Mouse (Mus musculus) midbrain, embryonic 14.5 days (tissue): Measurements from ENCODE around the gene Stard3. TPM values are rescaled to one million over a fixed set of nuclear protein-coding genes. Genes with fewer than 3 reads are reported as not detected.
"Not testable (repeated sequence)": the region's sequence is repeated elsewhere in the genome, so short reads cannot be mapped to it uniquely, and the experiment has no call there.

Experiments used
- ATAC-seq: fragments of 200-750 bp; cut with Nextera tagmentation; 2 replicates; pipeline ENCODE4 v1.8.0; 2017; ENCODE audit warnings: moderate number of reproducible peaks, moderate library complexity; ENCODE audit not compliant: low FRiP score, low TSS enrichment
- DNase-seq: peaks from one replicate; pipeline ENCODE4 v3.0.0-alpha.2; 2015
- H3K27ac ChIP-seq: fragments of 300-500 bp; sonication (generic); replicated peaks from 2 replicates; pipeline ENCODE4 v1.5.1; 2014; ENCODE audit warnings: mild to moderate bottlenecking, low read depth, low read length, moderate library complexity
- H3K27me3 ChIP-seq: fragments of 300-500 bp; sonication (generic); 2 replicates; pipeline ENCODE4 v1.6.1; 2014; ENCODE audit warnings: low read length, control low read depth, mixed read lengths; ENCODE audit not compliant: control insufficient read depth, insufficient read depth
- H3K36me3 ChIP-seq: fragments of 300-500 bp; sonication (generic); 2 replicates; pipeline ENCODE4 v1.6.1; 2014; ENCODE audit warnings: low read length, control low read depth; ENCODE audit not compliant: control insufficient read depth, insufficient read depth
- H3K4me1 ChIP-seq: fragments of 300-500 bp; sonication (generic); 2 replicates; pipeline ENCODE4 v1.6.1; 2014; ENCODE audit warnings: mild to moderate bottlenecking, antibody characterized with exemption, low read length, control low read depth; ENCODE audit not compliant: control insufficient read depth, insufficient read depth
- H3K4me2 ChIP-seq: fragments of 300-500 bp; sonication (generic); 2 replicates; pipeline ENCODE4 v1.6.1; 2014; ENCODE audit warnings: mild to moderate bottlenecking, low read length, moderate library complexity
- H3K4me3 ChIP-seq: fragments of 300-500 bp; sonication (generic); replicated peaks from 2 replicates; pipeline ENCODE4 v1.5.1; 2014; ENCODE audit warnings: low read depth, low read length
- H3K9ac ChIP-seq: fragments of 300-500 bp; sonication (generic); replicated peaks from 2 replicates; pipeline ENCODE4 v1.6.1; 2014; ENCODE audit warnings: mild to moderate bottlenecking, low read length, moderate library complexity
- H3K9me3 ChIP-seq: fragments of 300-500 bp; sonication (generic); 2 replicates; pipeline ENCODE4 v1.6.1; 2016; ENCODE audit warnings: low read length, control low read depth, mixed read lengths; ENCODE audit not compliant: control insufficient read depth
- WGBS: fragments of 180-500 bp; shearing (Covaris S2); extraction: QIAGEN DNeasy Blood & Tissue Kit; methylation state at CpG from one replicate; pipeline ENCODE4 v1.1.7; 2014; 5-methylcytosine and 5-hydroxymethylcytosine counted together
- polyA plus RNA-seq: library from polyadenylated mRNA; unstranded; fragments of >200 nt; fragmentation: Nextera tagmentation; extraction: Ambion mirVana; gene quantifications from 2 replicates; pipeline ENCODE4 v1.2.1, GENCODE M21; 2014

Stard3 gene
- polyA plus RNA-seq, 1 experiment from 2014 or later = 36.0 TPM

- DNase-seq, H3K9me3 ChIP-seq, H3K9ac ChIP-seq, H3K4me3 ChIP-seq, H3K27ac ChIP-seq, H3K4me2 ChIP-seq, ATAC-seq, H3K4me1 ChIP-seq: not testable (repeated sequence)
- WGBS = 49% methylated on average over 2 of the region's 2 CpGs
- Histone ChIP-seq H3K36me3 (peaks cover 35% of the 10 kb centered on the region), H3K27me3 (peaks cover 10% of the 10 kb centered on the region; the same call in 1 of the 2 replicates)
Measured at GRCm38 (mm10) chr11:98382405-98382804, 24.2 kb downstream of the Stard3 start.

- WGBS = 68% methylated on average over 14 of the region's 14 CpGs
- Histone ChIP-seq H3K27me3 (peaks cover 20% of the 10 kb centered on the region; the same call in 1 of the 2 replicates), H3K9me3 (no peaks in the 10 kb centered on the region), H3K4me1 (no peaks in the 10 kb centered on the region), H3K36me3 (peaks cover 25% of the 10 kb centered on the region), H3K4me2 (no peak within 1 kb of the TSS), H3K4me3 (no peak within 1 kb of the TSS), H3K9ac (no peak within 1 kb of the TSS), H3K27ac (no peak within 1 kb of the TSS)
- DNase-seq (no peak), ATAC-seq (no peak)
Measured at GRCm38 (mm10) chr11:98383261-98384030, 25.3 kb downstream of the Stard3 start, which contains the start of gene Tcap. Gene Tcap (plus strand): TSS chr11:98383811.

- WGBS = 70% methylated on average over 20 of the region's 20 CpGs
- Histone ChIP-seq H3K36me3 (peaks cover 17% of the 10 kb centered on the region), H3K4me1 (no peaks in the 10 kb centered on the region), H3K4me3 (no peak overlapping the region), H3K9me3 (no peaks in the 10 kb centered on the region), H3K27me3 (peaks cover 20% of the 10 kb centered on the region; the same call in 1 of the 2 replicates), H3K9ac (no peak overlapping the region), H3K27ac (no peak overlapping the region), H3K4me2 (no peak overlapping the region)
- DNase-seq (no peak), ATAC-seq (no peak)
Measured at GRCm38 (mm10) chr11:98384216-98384615, 26.0 kb downstream of the Stard3 start.

- ATAC-seq (no peak), DNase-seq (no peak)
- no peak overlapping the region for H3K4me3 ChIP-seq
- H3K4me2 ChIP-seq = no peak overlapping the region
- H3K9me3 ChIP-seq = no peaks in the 10 kb centered on the region
- H3K27ac ChIP-seq = no peak overlapping the region
- H3K36me3 ChIP-seq = peaks cover 10% of the 10 kb centered on the region
- peaks cover 20% of the 10 kb centered on the region; the same call in 1 of the 2 replicates for H3K27me3 ChIP-seq
- 61% methylated on average over 8 of the region's 8 CpGs for WGBS
- no peak overlapping the region for H3K9ac ChIP-seq
- H3K4me1 ChIP-seq = no peaks in the 10 kb centered on the region
Measured at GRCm38 (mm10) chr11:98384721-98385637, 26.8 kb downstream of the Stard3 start.

- H3K9me3 ChIP-seq = no peaks in the 10 kb centered on the region
- peaks cover under 1% of the 10 kb centered on the region; the same call in 1 of the 2 replicates for H3K36me3 ChIP-seq
- H3K27me3 ChIP-seq = peaks cover 20% of the 10 kb centered on the region; the same call in 1 of the 2 replicates
- H3K4me2 ChIP-seq = peak within 1 kb of the TSS; percentile 21; the same call in 1 of the 2 replicates
- no peak within 1 kb of the TSS for H3K9ac ChIP-seq
- DNase-seq (no peak), ATAC-seq (no peak)
- H3K4me3 ChIP-seq = no peak within 1 kb of the TSS
- whole genome bisulfite sequencing = 55% methylated on average over 25 of the region's 25 CpGs
- no peaks in the 10 kb centered on the region for H3K4me1 ChIP-seq
- no peak within 1 kb of the TSS for H3K27ac ChIP-seq
Measured at GRCm38 (mm10) chr11:98385638-98386585, 27.7 kb downstream of the Stard3 start, which contains the start of gene Pnmt. Gene Pnmt (plus strand): TSS chr11:98386450.

GRCm38 (mm10) chr11:98386596-98386995 lies 28.4 kb downstream of the Stard3 start:
- DNase-seq (peak; percentile 33), ATAC-seq (no peak)
- Histone ChIP-seq H3K27ac (no peak overlapping the region), H3K4me2 (peak overlapping the region; percentile 21; the same call in 1 of the 2 replicates), H3K27me3 (peaks cover 20% of the 10 kb centered on the region; the same call in 1 of the 2 replicates), H3K9me3 (no peaks in the 10 kb centered on the region), H3K4me3 (no peak overlapping the region), H3K9ac (no peak overlapping the region), H3K36me3 (no peaks in the 10 kb centered on the region), H3K4me1 (no peaks in the 10 kb centered on the region)
- 18% methylated on average over 24 of the region's 24 CpGs for WGBS

- Histone ChIP-seq H3K4me3 (no peak overlapping the region), H3K36me3 (no peaks in the 10 kb centered on the region), H3K4me2 (no peak overlapping the region), H3K27me3 (peaks cover 20% of the 10 kb centered on the region; the same call in 1 of the 2 replicates), H3K4me1 (no peaks in the 10 kb centered on the region), H3K27ac (no peak overlapping the region), H3K9me3 (no peaks in the 10 kb centered on the region), H3K9ac (no peak overlapping the region)
- DNase-seq (no peak), ATAC-seq (no peak)
- 60% methylated on average over 14 of the region's 14 CpGs for WGBS
Measured at GRCm38 (mm10) chr11:98387056-98387577, 28.9 kb downstream of the Stard3 start.
